Mouse (Mus musculus) cortical plate, adult 2 months (tissue): ENCODE measurements around the gene Olfr1288.

Source experiments
- CTCF ChIP-seq: fragments of 200-500 bp; IDR thresholded peaks from 2 replicates; pipeline ENCODE4 v1.5.1; 2011; ENCODE audit warnings: mild to moderate bottlenecking, control low read depth, low read length; ENCODE audit not compliant: insufficient read depth; ENCODE audit errors: extremely low read depth
- POLR2A ChIP-seq: fragments of 200-500 bp; IDR thresholded peaks from 2 replicates; pipeline ENCODE4 v1.6.1; 2011; ENCODE audit warnings: mild to moderate bottlenecking, low read length, control low read depth; ENCODE audit not compliant: insufficient read depth; ENCODE audit errors: extremely low read depth

- no peak for TF ChIP-seq CTCF
- TF ChIP-seq POLR2A = no peak
Observed at GRCm38 (mm10) chr2:111517451-111517850, 43.5 kb downstream of the Olfr1288 start.
